Mouse (Mus musculus) liver, embryonic 14.5 days (tissue): ENCODE measurements around the gene Lsm7. TPM values are rescaled to one million over a fixed set of nuclear protein-coding genes. Genes with fewer than 3 reads are reported as not detected.
"Not testable (repeated sequence)": the region's sequence is repeated elsewhere in the genome, so short reads cannot be mapped to it uniquely, and the experiment has no call there.

Source experiments
- ATAC-seq: fragments of 200-750 bp; cut with Nextera tagmentation; 2 replicates; pipeline ENCODE4 v1.8.0; 2017; ENCODE audit warnings: moderate number of reproducible peaks, mild to moderate bottlenecking, moderate library complexity; ENCODE audit not compliant: insufficient read depth
- DNase-seq, 3 experiments: peaks; one replicate each; pipeline ENCODE4 v3.0.0-alpha.2; 2012 to 2013; ENCODE audit warnings: low read depth in 3 of 3, low spot score in 3 of 3
- H3K27ac ChIP-seq: fragments of 300-500 bp; sonication (generic); 2 replicates; pipeline ENCODE4 v1.5.1; 2014; ENCODE audit warnings: moderate library complexity, mild to moderate bottlenecking, control low read depth, inconsistent platforms
- H3K27me3 ChIP-seq: fragments of 300-500 bp; sonication (generic); 2 replicates; pipeline ENCODE4 v1.6.1; 2014; ENCODE audit warnings: mild to moderate bottlenecking, low read length, moderate library complexity; ENCODE audit not compliant: control insufficient read depth, insufficient read depth
- H3K36me3 ChIP-seq: fragments of 300-500 bp; sonication (generic); replicated peaks from 2 replicates; pipeline ENCODE4 v1.6.1; 2014; ENCODE audit warnings: low read depth; ENCODE audit not compliant: control insufficient read depth, insufficient read depth
- H3K4me1 ChIP-seq, 2 experiments: fragments of 200-500 bp in 1 of 2; fragments of 300-500 bp in 1 of 2; sonication (generic) in 1 of 2; replicated peaks; 2 replicates each; pipeline ENCODE4 v1.6.1; 2012 to 2014; ENCODE audit warnings: antibody characterized with exemption in 1 of 2, inconsistent platforms in 1 of 2, low read length in 1 of 2; ENCODE audit not compliant: control insufficient read depth in 2 of 2, insufficient read depth in 2 of 2
- H3K4me2 ChIP-seq: fragments of 300-500 bp; sonication (generic); 2 replicates; pipeline ENCODE4 v1.6.1; 2014; ENCODE audit warnings: low read depth, mild to moderate bottlenecking, control low read depth, moderate library complexity
- H3K4me3 ChIP-seq, 2 experiments: fragments of 200-500 bp in 1 of 2; fragments of 300-500 bp in 1 of 2; sonication (generic) in 1 of 2; 2 replicates each; pipeline ENCODE4 v1.5.1; 2012 to 2014; ENCODE audit warnings: low read depth in 2 of 2, low read length in 2 of 2, mild to moderate bottlenecking in 2 of 2, control low read depth in 1 of 2, inconsistent platforms in 1 of 2, moderate library complexity in 1 of 2; ENCODE audit not compliant: insufficient read depth in 1 of 2
- H3K9ac ChIP-seq: fragments of 300-500 bp; sonication (generic); replicated peaks from 2 replicates; pipeline ENCODE4 v1.6.1; 2014; ENCODE audit warnings: mild to moderate bottlenecking, control low read depth, moderate library complexity
- H3K9me3 ChIP-seq: fragments of 300-500 bp; sonication (generic); 2 replicates; pipeline ENCODE4 v1.6.1; 2016; ENCODE audit warnings: low read length, mixed read lengths; ENCODE audit not compliant: control insufficient read depth
- CTCF ChIP-seq: IDR thresholded peaks from 2 replicates; pipeline ENCODE4 v1.5.1; 2016; ENCODE audit warnings: antibody characterized with exemption, low read depth, control low read depth
- EP300 ChIP-seq: IDR thresholded peaks from 2 replicates; pipeline ENCODE4 v1.6.1; 2016; ENCODE audit warnings: antibody characterized with exemption, low read depth
- WGBS: fragments of 180-500 bp; shearing (Covaris S2); extraction: QIAGEN DNeasy Blood & Tissue Kit; methylation state at CpG from one replicate; pipeline ENCODE4 v1.1.7; 2014; ENCODE audit not compliant: insufficient replicate concordance; 5-methylcytosine and 5-hydroxymethylcytosine counted together
- polyA plus RNA-seq, 2 experiments: library from polyadenylated mRNA; depleted of rRNA in 1 of 2; stranded (reverse) in 1 of 2; unstranded in 1 of 2; fragments of >200 nt; fragmentation: Nextera tagmentation in 1 of 2; extraction: Ambion mirVana in 1 of 2; gene quantifications; 2 replicates each; pipeline versions ENCODE4 v1.2.1 to v1.2.3; 2012 to 2014

The Lsm7 gene
- polyA plus RNA-seq, 2 experiments, result 178 to 215 TPM

GRCm38 (mm10) chr10:80817955-80818354, 37.1 kb downstream of the Lsm7 start:
- not testable (repeated sequence) for H3K9me3 ChIP-seq, ATAC-seq, H3K9ac ChIP-seq, H3K27me3 ChIP-seq, H3K4me3 ChIP-seq, DNase-seq, H3K36me3 ChIP-seq, H3K4me2 ChIP-seq
- peaks cover 22 to 26% of the 10 kb centered on the region in 2 experiments for H3K4me1 ChIP-seq
- 82% methylated on average over 7 of the region's 7 CpGs for WGBS
- peak; percentile 56 for TF ChIP-seq CTCF
- H3K27ac ChIP-seq, result peak overlapping the region; percentile 94

GRCm38 (mm10) chr10:80817164-80817563, 37.8 kb downstream of the Lsm7 start:
- Histone ChIP-seq H3K4me1 (peaks cover 18 to 21% of the 10 kb centered on the region in 2 experiments), H3K36me3 (no peaks in the 10 kb centered on the region), H3K27me3 (peaks cover 2% of the 10 kb centered on the region; the same call in 1 of the 2 replicates), H3K27ac (no peak overlapping the region), H3K4me3 (no peak overlapping the region), H3K9me3 (no peaks in the 10 kb centered on the region), H3K4me2 (no peak overlapping the region), H3K9ac (no peak overlapping the region)
- ATAC-seq, result no peak
- TF ChIP-seq CTCF (no peak), EP300 (no peak)
- no peak for DNase-seq
- 67% methylated on average over 2 of the region's 2 CpGs for WGBS

- not testable (repeated sequence) for H3K9me3 ChIP-seq, H3K36me3 ChIP-seq, DNase-seq, H3K4me2 ChIP-seq, ATAC-seq, H3K27me3 ChIP-seq, H3K9ac ChIP-seq, H3K4me3 ChIP-seq, H3K27ac ChIP-seq
- WGBS, result 54% methylated on average over 3 of the region's 3 CpGs
- H3K4me1 ChIP-seq, result peaks cover 17 to 19% of the 10 kb centered on the region in 2 experiments
Observed at GRCm38 (mm10) chr10:80816303-80816702, 38.7 kb downstream of the Lsm7 start.

- no peaks in the 10 kb centered on the region for H3K9me3 ChIP-seq
- 49% methylated on average over 7 of the region's 7 CpGs for WGBS
- H3K4me1 ChIP-seq, result peaks cover 14 to 17% of the 10 kb centered on the region in 2 experiments
- H3K36me3 ChIP-seq, result no peaks in the 10 kb centered on the region
- H3K9ac ChIP-seq, result no peak overlapping the region
- no peak overlapping the region for H3K27ac ChIP-seq
- no peak overlapping the region for H3K4me2 ChIP-seq
- no peak for TF ChIP-seq EP300
- TF ChIP-seq CTCF, result no peak
- H3K27me3 ChIP-seq, result peaks cover 15% of the 10 kb centered on the region
- DNase-seq (no peak), ATAC-seq (no peak)
- no peak overlapping the region for H3K4me3 ChIP-seq
Observed at GRCm38 (mm10) chr10:80814800-80815199, 40.2 kb downstream of the Lsm7 start.

- H3K9ac ChIP-seq, result no peak within 1 kb of the TSS
- ATAC-seq, result no peak
- no peak for TF ChIP-seq CTCF
- TF ChIP-seq EP300, result no peak
- H3K9me3 ChIP-seq, result no peaks in the 10 kb centered on the region
- no peaks in the 10 kb centered on the region for H3K36me3 ChIP-seq
- H3K4me2 ChIP-seq, result no peak within 1 kb of the TSS
- H3K27ac ChIP-seq, result no peak within 1 kb of the TSS
- 61% methylated on average over 4 of the region's 4 CpGs for WGBS
- H3K4me3 ChIP-seq, result no peak within 1 kb of the TSS
- H3K4me1 ChIP-seq, result peaks cover 3% of the 10 kb centered on the region in 2 experiments
- H3K27me3 ChIP-seq, result peaks cover 30% of the 10 kb centered on the region
- DNase-seq, result no peak
Observed at GRCm38 (mm10) chr10:80813366-80813765, 41.6 kb downstream of the Lsm7 start, which contains the start of gene Jsrp1. Jsrp1 (minus strand) TSS chr10:80813498.
